Mouse (Mus musculus) lung, embryonic 15.5 days (tissue): ENCODE data around the gene Gm45261. TPM values are rescaled to one million over a fixed set of nuclear protein-coding genes. Genes with fewer than 3 reads are reported as not detected.

ENCODE experiments used
- ATAC-seq: fragments of 200-750 bp; cut with Nextera tagmentation; 2 replicates; pipeline ENCODE4 v1.8.0; 2017; ENCODE audit warnings: moderate number of reproducible peaks, borderline replicate concordance; ENCODE audit not compliant: low FRiP score, low TSS enrichment; ENCODE audit errors: extremely low read depth
- H3K27ac ChIP-seq: fragments of 300-500 bp; sonication (generic); 2 replicates; pipeline ENCODE4 v1.5.1; 2015; ENCODE audit warnings: moderate library complexity, mild to moderate bottlenecking, inconsistent platforms
- H3K27me3 ChIP-seq: fragments of 300-500 bp; sonication (generic); 2 replicates; pipeline ENCODE4 v1.6.1; 2015; ENCODE audit warnings: inconsistent platforms
- H3K36me3 ChIP-seq: fragments of 300-500 bp; sonication (generic); 2 replicates; pipeline ENCODE4 v1.6.1; 2015; ENCODE audit warnings: inconsistent platforms
- H3K4me1 ChIP-seq: fragments of 300-500 bp; sonication (generic); 2 replicates; pipeline ENCODE4 v1.6.1; 2015; ENCODE audit warnings: inconsistent platforms
- H3K4me2 ChIP-seq: fragments of 300-500 bp; sonication (generic); 2 replicates; pipeline ENCODE4 v1.6.1; 2015; ENCODE audit warnings: inconsistent platforms, mild to moderate bottlenecking, moderate library complexity
- H3K4me3 ChIP-seq: fragments of 300-500 bp; sonication (generic); 2 replicates; pipeline ENCODE4 v1.5.1; 2015; ENCODE audit warnings: mild to moderate bottlenecking, inconsistent platforms
- H3K9ac ChIP-seq: fragments of 300-500 bp; sonication (generic); 2 replicates; pipeline ENCODE4 v1.6.1; 2015; ENCODE audit warnings: inconsistent platforms
- H3K9me3 ChIP-seq: fragments of 300-500 bp; sonication (generic); 2 replicates; pipeline ENCODE4 v1.6.1; 2016; ENCODE audit warnings: inconsistent platforms
- WGBS: fragments of 180-500 bp; shearing (Covaris S2); methylation state at CpG from one replicate; pipeline ENCODE4 v1.1.7; 2015; 5-methylcytosine and 5-hydroxymethylcytosine counted together
- polyA plus RNA-seq: library from polyadenylated mRNA; unstranded; fragments of >200 nt; fragmentation: Nextera tagmentation; extraction: Ambion mirVana; gene quantifications from 2 replicates; pipeline ENCODE4 v1.2.1, GENCODE M21; 2015

Gm45261 gene
- polyA plus RNA-seq: not detected in 2 replicates

- no peak within 1 kb of the TSS for H3K9ac ChIP-seq
- 83% methylated on average over 6 of the region's 6 CpGs for WGBS
Observed at GRCm38 (mm10) chr1:80461348-80461747, at the start of gene Gm45261. Gm45261 (minus strand) TSS chr1:80461448.

GRCm38 (mm10) chr1:80504757-80505156, 43.5 kb upstream of the Gm45261 start:
- 75% methylated on average over 2 of the region's 2 CpGs for WGBS
- H3K9ac ChIP-seq: no peak overlapping the region
- no peaks in the 10 kb centered on the region for H3K4me1 ChIP-seq
- H3K4me3 ChIP-seq: no peak overlapping the region
- ATAC-seq: no peak
- H3K4me2 ChIP-seq: no peak overlapping the region
- no peaks in the 10 kb centered on the region for H3K9me3 ChIP-seq
- H3K36me3 ChIP-seq: no peaks in the 10 kb centered on the region
- no peak overlapping the region for H3K27ac ChIP-seq
- H3K27me3 ChIP-seq: no peaks in the 10 kb centered on the region

More at GRCm38 (mm10) chr1:80461348-80461747, at the start of gene Gm45261:
- Histone ChIP-seq H3K9me3 (no peaks in the 10 kb centered on the region), H3K36me3 (no peaks in the 10 kb centered on the region), H3K4me2 (no peak within 1 kb of the TSS), H3K27me3 (no peaks in the 10 kb centered on the region), H3K4me1 (no peaks in the 10 kb centered on the region), H3K27ac (no peak within 1 kb of the TSS), H3K4me3 (no peak within 1 kb of the TSS)
- ATAC-seq: no peak

GRCm38 (mm10) chr1:80504081-80504480, 42.8 kb upstream of the Gm45261 start:
- Histone ChIP-seq H3K4me1 (no peaks in the 10 kb centered on the region), H3K4me3 (no peak overlapping the region)
- WGBS: 88% methylated on average over 4 of the region's 4 CpGs

GRCm38 (mm10) chr1:80502456-80503165, 41.4 kb upstream of the Gm45261 start:
- H3K9ac ChIP-seq: no peak overlapping the region
- H3K27me3 ChIP-seq: no peaks in the 10 kb centered on the region
- no peak overlapping the region for H3K4me2 ChIP-seq
- no peak for ATAC-seq
- WGBS: 67% methylated on average over 9 of the region's 9 CpGs
- no peak overlapping the region for H3K4me3 ChIP-seq
- H3K36me3 ChIP-seq: no peaks in the 10 kb centered on the region
- no peaks in the 10 kb centered on the region for H3K4me1 ChIP-seq
- no peaks in the 10 kb centered on the region for H3K9me3 ChIP-seq
- no peak overlapping the region for H3K27ac ChIP-seq

More at GRCm38 (mm10) chr1:80504081-80504480, 42.8 kb upstream of the Gm45261 start:
- no peak overlapping the region for H3K4me2 ChIP-seq
- no peaks in the 10 kb centered on the region for H3K27me3 ChIP-seq
- H3K9me3 ChIP-seq: no peaks in the 10 kb centered on the region
- ATAC-seq: no peak
- H3K9ac ChIP-seq: no peak overlapping the region
- no peak overlapping the region for H3K27ac ChIP-seq
- no peaks in the 10 kb centered on the region for H3K36me3 ChIP-seq

GRCm38 (mm10) chr1:80499264-80499663, 38.0 kb upstream of the Gm45261 start:
- H3K4me1 ChIP-seq: no peaks in the 10 kb centered on the region
- no peak overlapping the region for H3K9ac ChIP-seq
- H3K4me3 ChIP-seq: no peak overlapping the region
- H3K27ac ChIP-seq: no peak overlapping the region
- no peaks in the 10 kb centered on the region for H3K36me3 ChIP-seq
- no peaks in the 10 kb centered on the region for H3K9me3 ChIP-seq
- 71% methylated on average over 7 of the region's 7 CpGs for WGBS
- no peak overlapping the region for H3K4me2 ChIP-seq
- no peaks in the 10 kb centered on the region for H3K27me3 ChIP-seq
- ATAC-seq: no peak

- Histone ChIP-seq H3K4me3 (no peak overlapping the region), H3K27ac (no peak overlapping the region), H3K27me3 (no peaks in the 10 kb centered on the region), H3K36me3 (no peaks in the 10 kb centered on the region), H3K9me3 (no peaks in the 10 kb centered on the region), H3K9ac (no peak overlapping the region), H3K4me2 (no peak overlapping the region), H3K4me1 (no peaks in the 10 kb centered on the region)
- 74% methylated on average over 4 of the region's 4 CpGs for WGBS
- ATAC-seq: no peak
Observed at GRCm38 (mm10) chr1:80496360-80496759, 35.1 kb upstream of the Gm45261 start.

GRCm38 (mm10) chr1:80483419-80483818, 22.2 kb upstream of the Gm45261 start:
- WGBS: 75% methylated on average over 5 of the region's 5 CpGs
- no peak overlapping the region for H3K9ac ChIP-seq
- H3K4me2 ChIP-seq: no peak overlapping the region
- H3K4me1 ChIP-seq: no peaks in the 10 kb centered on the region
- H3K36me3 ChIP-seq: no peaks in the 10 kb centered on the region
- H3K27ac ChIP-seq: no peak overlapping the region
- no peaks in the 10 kb centered on the region for H3K27me3 ChIP-seq
- H3K9me3 ChIP-seq: no peaks in the 10 kb centered on the region
- no peak for ATAC-seq
- H3K4me3 ChIP-seq: no peak overlapping the region

- no peak for ATAC-seq
- 64% methylated on average over 1 of the region's 1 CpGs for WGBS
Observed at GRCm38 (mm10) chr1:80474942-80475341, 13.7 kb upstream of the Gm45261 start.

GRCm38 (mm10) chr1:80472395-80472794, 11.1 kb upstream of the Gm45261 start:
- Histone ChIP-seq H3K4me2 (no peak overlapping the region), H3K9me3 (no peaks in the 10 kb centered on the region), H3K27ac (no peak overlapping the region), H3K36me3 (no peaks in the 10 kb centered on the region), H3K27me3 (no peaks in the 10 kb centered on the region), H3K9ac (no peak overlapping the region), H3K4me3 (no peak overlapping the region), H3K4me1 (no peaks in the 10 kb centered on the region)
- ATAC-seq: no peak
- WGBS: 95% methylated on average over 1 of the region's 1 CpGs

More at GRCm38 (mm10) chr1:80474942-80475341, 13.7 kb upstream of the Gm45261 start:
- Histone ChIP-seq H3K27me3 (no peaks in the 10 kb centered on the region), H3K9me3 (no peaks in the 10 kb centered on the region), H3K4me2 (no peak overlapping the region), H3K4me3 (no peak overlapping the region), H3K36me3 (no peaks in the 10 kb centered on the region), H3K27ac (no peak overlapping the region), H3K9ac (no peak overlapping the region), H3K4me1 (no peaks in the 10 kb centered on the region)

- no peak overlapping the region for H3K9ac ChIP-seq
- WGBS: 78% methylated on average over 1 of the region's 1 CpGs
- ATAC-seq: no peak
- no peak overlapping the region for H3K4me2 ChIP-seq
- H3K36me3 ChIP-seq: no peaks in the 10 kb centered on the region
- no peak overlapping the region for H3K4me3 ChIP-seq
- H3K9me3 ChIP-seq: no peaks in the 10 kb centered on the region
- no peaks in the 10 kb centered on the region for H3K4me1 ChIP-seq
- H3K27me3 ChIP-seq: no peaks in the 10 kb centered on the region
- no peak overlapping the region for H3K27ac ChIP-seq
Observed at GRCm38 (mm10) chr1:80459923-80460322, 1.3 kb downstream of the Gm45261 start.

GRCm38 (mm10) chr1:80459477-80459876, 1.8 kb downstream of the Gm45261 start:
- Histone ChIP-seq H3K9ac (no peak overlapping the region), H3K9me3 (no peaks in the 10 kb centered on the region), H3K4me2 (no peak overlapping the region), H3K36me3 (no peaks in the 10 kb centered on the region), H3K27ac (no peak overlapping the region), H3K27me3 (no peaks in the 10 kb centered on the region), H3K4me1 (no peaks in the 10 kb centered on the region), H3K4me3 (no peak overlapping the region)
- ATAC-seq: no peak

- no peak for ATAC-seq
- WGBS: 62% methylated on average over 2 of the region's 2 CpGs
- no peak overlapping the region for H3K9ac ChIP-seq
Observed at GRCm38 (mm10) chr1:80453971-80454370, 7.3 kb downstream of the Gm45261 start.

More at GRCm38 (mm10) chr1:80453971-80454370, 7.3 kb downstream of the Gm45261 start:
- Histone ChIP-seq H3K4me3 (no peak overlapping the region), H3K27ac (no peak overlapping the region), H3K4me1 (no peaks in the 10 kb centered on the region), H3K4me2 (no peak overlapping the region), H3K36me3 (no peaks in the 10 kb centered on the region), H3K9me3 (no peaks in the 10 kb centered on the region), H3K27me3 (no peaks in the 10 kb centered on the region)
